Mouse (Mus musculus) T-helper 2 cell (primary cell): ENCODE data around the gene Hspbp1.

ENCODE experiments used
- in situ Hi-C: fragments of 300-600 bp; cut with MboI, MseI; formaldehyde crosslinking; loops from one replicate; pipeline ENCODE4 v1.15.1; 2025; ENCODE audit warnings: high pct_unique_total_duplicates

Gene Hspbp1

DNA sequence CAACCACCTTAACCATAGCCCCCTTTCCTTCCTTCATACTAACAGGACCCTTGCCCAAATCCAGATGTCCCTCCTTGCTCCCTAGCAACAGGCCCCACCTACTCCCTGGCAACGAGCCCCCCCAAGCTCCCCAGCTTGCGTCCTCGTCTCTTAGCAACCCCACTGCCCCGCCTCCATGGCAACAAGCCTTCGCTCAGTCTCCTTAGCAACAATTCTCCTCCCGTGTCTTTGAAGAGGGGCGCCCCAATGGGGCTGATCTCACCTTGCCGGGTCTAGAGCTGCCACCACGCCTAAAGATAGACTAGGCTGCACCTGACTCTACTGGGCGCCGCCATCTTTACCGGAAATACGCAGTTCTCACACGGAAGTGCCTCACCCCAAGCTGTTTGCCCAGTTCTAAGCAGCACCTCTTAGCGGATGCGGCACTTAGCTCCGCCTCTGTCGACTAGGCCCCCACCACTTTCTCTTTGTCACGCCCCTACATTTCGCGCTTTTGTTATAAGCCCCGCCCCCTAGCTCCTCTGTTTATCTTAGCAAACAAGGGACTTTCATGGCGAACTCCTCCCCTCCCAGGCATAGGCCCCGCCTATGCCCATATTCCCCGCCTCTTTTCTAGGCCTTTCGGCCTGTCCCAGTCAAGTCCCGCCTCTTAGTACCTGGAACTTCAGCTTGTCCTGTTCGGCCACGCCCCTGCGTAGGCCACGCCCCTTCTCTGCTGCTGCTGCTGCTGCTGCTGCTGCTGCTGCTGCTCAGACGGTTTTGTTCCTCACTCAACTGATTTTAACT is at the start of gene Hspbp1:
TSS of gene Hspbp1 (minus strand) at position 437 of the 786 bp plus-strand sequence.
- in situ Hi-C loops: no loop called here

DNA sequence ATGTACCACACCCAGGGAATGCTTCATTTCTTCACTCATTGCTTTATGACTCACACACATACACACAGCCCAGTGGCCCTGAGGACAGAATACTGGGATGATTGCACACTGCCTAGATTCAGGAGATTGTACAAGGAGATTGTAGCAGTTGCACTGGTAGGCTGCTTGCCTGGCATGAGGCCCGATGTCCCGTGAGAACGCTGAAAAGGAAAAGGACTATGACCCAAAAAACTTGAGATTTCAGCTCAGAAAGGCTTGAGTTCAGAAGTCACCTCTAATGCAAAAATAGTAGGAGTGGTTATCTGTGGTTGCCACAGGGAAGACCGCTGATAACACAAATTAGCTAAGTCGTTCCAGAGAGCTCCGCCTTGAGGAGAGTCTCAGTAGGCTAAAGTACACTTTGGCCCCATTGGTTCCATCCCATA is 48.1 kb upstream of the Hspbp1 start:
- in situ Hi-C loops: no loop called here

DNA sequence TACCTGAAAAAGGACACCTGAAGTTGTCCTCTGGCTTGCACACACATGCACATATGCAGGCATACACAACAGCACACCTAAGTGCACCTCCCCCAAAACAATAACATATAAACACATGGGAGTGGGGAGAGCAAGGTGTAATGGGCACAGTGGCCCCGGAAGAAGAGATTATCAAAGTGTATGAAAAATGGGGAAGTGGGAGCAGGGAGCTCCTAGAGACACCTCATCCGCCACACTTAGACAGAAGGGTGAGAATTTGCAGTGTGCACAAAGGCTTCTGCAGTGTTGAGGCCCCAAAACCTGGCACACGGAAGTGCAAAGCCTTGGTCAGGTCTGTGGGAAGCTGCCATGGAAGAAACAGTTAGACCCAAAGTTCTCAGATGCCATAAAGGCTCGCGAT is 46.2 kb upstream of the Hspbp1 start:
- in situ Hi-C loops: no loop called here

DNA sequence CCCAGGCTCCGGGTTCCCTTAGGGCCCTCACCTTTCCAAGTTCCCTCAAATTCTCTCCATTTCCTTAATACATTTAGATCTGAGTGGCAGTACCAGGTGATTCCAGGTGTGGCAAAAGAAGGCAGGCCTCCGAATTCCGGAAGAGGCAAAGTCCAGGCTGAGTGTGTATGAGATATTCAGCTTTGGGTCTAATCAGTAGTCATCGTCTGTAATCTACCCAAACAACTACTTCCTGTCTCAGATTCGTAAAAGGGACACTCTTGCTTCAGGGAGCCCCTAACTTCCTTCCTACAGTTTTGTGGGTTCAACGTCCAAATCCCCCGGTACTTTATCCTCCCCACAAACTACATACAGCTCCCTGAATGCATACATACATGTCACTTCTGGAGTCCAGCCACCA is 40.3 kb upstream of the Hspbp1 start, which contains the start of gene Tmem150b:
TSS of gene Tmem150b (minus strand) at position 81 of the 400 bp plus-strand sequence.
- in situ Hi-C loops: no loop called here

DNA sequence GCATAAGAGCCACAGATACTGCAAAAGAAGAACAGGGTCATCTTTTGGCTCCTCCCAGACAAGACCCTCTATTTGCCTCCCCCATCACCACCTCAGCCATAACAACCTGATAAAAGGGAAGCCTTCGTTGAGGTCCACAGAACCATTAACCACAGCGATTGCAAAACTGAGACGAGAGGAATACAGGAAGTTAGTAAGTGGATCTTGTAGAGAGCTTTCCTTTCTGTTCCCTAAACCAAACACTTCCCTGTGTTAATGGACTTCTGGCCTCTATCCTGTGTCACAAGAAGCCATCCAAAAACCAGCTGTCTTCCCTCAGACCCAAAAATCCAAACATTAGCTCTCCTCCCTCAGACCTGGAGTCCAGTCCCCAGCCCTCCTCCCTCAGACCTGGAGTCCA is 39.5 kb upstream of the Hspbp1 start:
- in situ Hi-C loops: no loop called here

DNA sequence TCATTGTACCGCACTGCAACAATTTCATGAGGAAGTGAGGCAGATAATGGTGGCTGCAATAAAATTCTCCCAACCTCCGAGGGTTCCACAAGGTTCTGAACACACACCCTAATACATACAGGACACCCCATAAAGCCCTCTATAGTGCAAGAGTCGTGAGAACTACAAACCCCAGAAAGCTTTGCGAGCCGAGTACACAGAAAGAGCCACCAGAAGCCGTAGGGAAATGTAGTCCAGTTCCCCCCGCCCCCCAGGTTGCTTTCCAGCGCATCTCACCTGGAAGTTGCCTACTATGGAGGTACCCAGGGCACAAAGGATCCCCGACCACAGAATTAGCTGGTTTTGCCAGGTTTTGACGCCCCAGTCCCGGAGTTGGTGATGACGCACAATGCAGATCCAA is 38.6 kb upstream of the Hspbp1 start:
- in situ Hi-C loops: no loop called here

DNA sequence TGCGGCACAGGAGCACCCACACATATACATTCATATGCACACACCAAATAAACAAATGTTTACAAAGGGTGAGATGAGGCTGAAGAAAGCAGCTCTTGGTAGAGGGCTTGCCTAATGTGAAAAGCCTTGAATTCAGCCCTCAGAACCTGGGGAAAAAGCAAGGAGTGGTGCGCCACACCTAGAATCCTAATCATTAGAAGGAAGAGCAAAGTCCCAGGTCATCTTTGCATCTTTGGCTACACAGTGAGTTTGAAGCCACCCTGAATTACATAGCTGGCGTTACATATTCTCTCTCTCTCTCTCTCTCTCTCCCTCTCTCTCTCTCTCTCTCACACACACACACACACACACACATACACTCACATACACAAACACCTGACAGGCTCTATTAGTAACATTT is 34.4 kb upstream of the Hspbp1 start:
- in situ Hi-C loops: no loop called here

DNA sequence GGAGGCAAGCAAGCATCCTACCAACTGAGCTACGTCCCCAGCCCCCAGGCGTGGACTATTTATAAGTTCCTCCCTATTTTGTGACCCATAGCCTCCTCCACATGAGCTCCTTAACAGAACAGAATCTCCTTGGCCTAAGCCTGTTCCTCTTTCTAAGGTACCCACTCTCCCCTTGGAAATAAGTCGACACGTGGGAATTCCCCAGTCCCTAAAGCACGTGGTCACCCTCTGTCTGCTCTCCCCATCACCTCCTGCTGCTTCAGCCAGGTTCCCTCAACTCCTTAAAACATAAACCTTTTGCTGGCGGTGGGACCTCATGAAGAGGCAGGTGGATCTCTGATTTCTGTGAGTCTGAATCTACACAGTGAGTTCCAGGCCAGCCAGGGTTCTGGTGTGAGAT is 32.1 kb upstream of the Hspbp1 start:
- in situ Hi-C loops: no loop called here

DNA sequence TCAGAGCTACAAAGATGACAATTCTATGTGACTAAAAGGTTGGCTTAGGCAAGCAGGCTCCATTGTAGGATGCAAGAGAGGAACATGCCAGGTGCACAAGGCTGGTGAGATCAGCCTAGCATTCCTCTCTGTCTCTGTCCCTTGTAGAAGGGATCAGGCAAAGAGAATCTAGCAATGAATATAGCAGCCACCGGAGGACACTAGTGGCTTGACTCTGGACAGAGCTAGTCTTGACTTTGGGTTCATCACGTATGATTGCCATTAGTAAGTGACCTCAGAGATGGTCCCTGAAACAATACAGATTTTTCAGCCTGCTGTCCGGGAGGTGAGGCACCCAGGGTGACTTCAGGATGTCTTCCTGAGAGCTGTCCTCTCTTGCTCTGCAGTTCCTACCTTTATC is 27.7 kb upstream of the Hspbp1 start:
- in situ Hi-C loops: no loop called here

DNA sequence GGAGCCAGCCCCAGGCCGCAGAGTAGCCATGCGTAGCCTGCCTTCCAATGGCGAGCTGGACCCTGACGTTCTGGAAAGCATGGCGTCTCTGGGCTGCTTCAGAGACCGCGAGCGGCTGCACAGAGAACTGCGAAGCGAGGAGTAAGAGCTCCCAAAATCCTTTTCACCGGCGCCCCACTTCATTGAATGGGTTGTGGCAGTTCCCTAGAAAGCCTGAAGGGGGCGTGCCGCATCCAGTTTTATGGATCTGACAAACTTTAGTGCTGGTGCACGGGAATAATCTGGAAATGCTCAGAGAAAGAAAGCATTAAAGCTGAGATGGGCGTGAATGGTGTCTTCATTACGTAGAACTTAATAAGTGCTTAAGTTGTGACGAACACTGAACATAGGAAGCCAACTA is 20.2 kb upstream of the Hspbp1 start:
- in situ Hi-C loops: no loop called here

DNA sequence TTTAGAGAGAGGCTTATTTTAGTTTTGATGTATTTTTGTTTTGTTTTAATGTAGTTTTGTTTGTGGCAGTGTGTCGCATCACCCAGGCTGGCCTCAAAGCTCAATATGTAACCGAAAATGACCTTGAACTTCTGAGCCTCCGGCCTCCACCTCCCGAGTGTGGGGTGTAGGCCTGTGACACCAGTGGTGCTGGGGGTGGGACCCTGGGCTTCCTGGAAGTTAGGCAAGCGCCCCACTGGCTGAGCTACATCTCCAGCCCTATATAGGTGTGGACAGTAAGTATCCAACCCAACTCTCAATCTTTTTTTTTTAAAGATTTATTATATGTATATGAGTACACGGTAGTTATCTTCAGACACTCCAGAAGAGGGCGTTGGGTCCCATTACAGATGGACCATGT is 18.3 kb upstream of the Hspbp1 start:
- in situ Hi-C loops: no loop called here

DNA sequence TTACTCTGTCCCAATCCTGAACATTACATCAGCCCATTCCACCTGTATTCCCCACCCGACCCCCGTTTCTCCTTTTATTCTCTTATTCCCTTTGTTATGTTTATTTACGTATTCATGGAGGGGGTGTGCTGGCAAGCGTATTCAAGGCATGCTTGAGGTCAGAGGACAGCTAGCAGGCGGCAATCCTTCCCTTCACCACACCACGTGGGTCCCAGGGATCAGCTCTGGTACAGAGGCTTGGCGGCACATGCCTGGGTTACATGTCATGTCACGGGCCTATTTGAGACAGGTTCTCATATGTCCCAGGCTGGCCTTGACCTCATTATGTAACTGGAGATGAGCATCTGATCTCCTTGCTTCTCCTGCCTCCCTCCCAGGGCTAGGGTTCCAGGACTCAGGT is 17.5 kb upstream of the Hspbp1 start:
- in situ Hi-C loops: no loop called here

DNA sequence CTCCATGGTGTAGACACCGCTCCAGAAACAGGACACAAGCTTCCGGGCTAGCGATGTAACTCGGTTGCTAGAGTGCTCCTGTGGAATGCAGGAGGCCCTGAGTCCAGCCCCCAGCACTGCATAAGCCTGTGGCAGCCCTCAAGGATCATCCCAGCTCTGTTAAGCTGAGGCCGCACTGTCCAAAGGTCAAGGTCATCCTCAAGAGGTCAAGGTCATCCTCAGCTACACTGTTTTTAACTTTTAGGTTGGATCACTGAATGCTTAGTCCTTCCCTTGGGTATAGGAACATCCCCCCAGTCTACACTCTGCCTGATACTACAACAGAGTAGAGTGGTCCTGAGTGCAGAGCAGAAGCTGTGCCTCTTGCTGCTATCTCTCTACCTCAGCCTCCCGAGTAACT is 8.1 kb upstream of the Hspbp1 start:
- in situ Hi-C loops: loop anchor here (5.0 kb wide), 1 partner anchor 94 kb away; the partner anchor contains the start of gene Tmem238

DNA sequence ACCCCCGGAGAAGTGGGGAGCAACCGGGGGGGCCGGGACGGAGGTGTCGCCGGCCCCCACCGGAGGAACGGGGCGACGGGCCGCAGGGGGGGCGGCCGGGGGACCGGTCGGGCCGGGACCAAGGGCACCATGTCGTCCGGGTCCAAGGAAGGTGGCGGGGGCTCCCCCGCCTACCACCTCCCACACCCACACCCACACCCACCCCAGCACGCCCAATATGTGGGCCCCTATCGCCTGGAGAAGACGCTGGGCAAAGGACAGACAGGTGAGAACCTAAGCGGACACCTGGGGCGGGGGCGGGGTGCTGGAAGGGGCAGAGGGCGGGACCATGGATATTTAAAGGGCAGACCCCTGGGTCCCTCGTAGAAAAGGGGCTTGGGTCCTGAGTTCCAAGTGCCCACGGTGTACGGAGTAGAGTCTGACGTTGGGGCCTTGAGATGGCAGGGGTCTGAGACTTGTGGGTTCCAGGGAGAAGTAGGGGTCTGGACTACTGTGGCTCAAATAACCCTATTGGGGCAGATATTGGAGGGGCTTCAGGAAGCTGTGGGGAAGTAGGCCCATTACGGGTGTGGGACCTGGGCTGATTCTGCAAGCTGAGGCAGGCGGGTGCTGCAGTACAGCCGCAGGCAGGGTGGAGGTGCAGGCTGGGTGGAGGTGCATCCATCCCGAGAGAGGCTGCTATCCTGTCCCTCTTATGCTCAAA is 6.2 kb upstream of the Hspbp1 start:
- in situ Hi-C loops: loop anchor here (5.0 kb wide), 1 partner anchor 96 kb away; the partner anchor contains the start of gene Tmem238

DNA sequence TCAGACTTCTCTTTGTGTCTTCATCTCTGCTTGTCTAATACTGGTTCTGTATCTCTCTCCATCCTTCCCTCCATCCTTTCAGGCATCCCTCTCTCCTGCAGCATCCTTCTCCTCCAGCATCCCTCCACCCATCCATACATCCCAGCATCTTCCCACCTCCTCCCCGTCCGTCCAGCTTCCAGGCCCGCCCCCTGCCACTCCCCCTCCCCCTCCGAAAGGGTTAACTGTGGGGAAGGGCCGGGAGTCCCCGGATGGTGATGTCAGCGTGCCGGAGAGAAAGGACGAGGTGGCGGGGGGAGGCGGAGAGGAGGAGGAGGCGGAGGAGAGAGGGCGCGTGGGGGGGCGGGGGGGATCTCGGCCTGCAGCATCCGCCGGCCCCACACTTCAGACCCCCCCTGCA is 5.5 kb upstream of the Hspbp1 start, which contains the start of gene Brsk1:
TSS of gene Brsk1 (plus strand) at position 218 of the 400 bp plus-strand sequence.
- in situ Hi-C loops: loop anchor here (5.0 kb wide), 1 partner anchor 97 kb away; the partner anchor contains the start of gene Tmem238

DNA sequence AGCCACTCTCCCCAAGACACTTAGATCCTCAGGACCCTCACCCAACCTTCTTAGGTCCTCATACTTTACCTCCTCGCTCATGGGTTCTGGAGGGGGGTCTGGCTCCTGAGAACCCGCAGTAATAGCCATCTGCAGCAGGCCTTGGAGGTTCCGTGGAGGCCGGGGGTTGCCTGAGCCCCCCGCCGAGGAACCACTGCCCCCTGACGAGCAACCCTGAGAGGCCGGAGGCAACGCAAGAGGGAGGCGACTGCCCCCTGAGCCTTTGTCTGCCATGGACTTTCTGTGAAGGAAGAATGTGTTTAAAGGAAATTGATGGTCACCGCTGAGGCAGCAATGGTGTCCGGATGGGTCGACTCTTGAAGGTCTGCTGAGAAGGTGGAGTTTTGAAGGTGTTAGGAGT is 665 bp downstream of the Hspbp1 start:
- in situ Hi-C loops: no loop called here

DNA sequence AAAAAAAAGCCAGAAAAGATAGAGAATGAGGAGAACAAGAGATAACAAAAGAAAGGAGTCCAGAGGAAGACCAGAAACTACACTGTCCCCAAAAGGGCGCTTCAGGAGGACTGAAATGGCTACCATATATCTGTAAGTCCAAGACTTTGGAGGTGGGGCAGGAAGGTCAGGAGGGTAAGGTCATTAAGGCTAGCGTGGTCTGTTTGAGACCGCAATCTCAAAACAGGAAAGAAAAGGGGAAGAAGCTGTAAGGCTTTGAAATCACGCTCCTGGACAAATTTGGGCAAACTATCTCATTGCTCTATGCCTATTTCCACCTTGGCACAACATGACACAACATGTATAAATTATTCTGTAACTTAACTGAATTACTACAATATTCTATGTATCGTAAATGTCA is 1.6 kb downstream of the Hspbp1 start:
- in situ Hi-C loops: no loop called here

DNA sequence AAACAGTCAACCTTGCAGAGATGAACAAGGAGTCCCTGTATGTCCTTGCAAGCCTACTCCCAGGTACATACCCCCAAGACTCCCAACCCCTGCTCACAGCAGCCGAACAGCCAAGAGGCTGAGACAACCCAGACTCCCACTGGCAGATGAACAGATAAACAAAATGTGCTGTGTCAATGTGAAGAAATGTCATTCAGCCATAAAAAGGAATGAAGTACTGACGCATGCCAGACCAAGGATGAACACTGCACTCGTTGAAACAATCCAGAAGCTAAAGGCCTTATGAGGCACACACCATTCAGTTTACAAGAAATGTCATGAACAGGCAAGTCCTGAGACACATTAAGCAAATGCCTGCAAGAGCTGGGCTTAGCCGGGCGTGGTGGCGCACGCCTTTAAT is 9.7 kb downstream of the Hspbp1 start:
- in situ Hi-C loops: no loop called here

DNA sequence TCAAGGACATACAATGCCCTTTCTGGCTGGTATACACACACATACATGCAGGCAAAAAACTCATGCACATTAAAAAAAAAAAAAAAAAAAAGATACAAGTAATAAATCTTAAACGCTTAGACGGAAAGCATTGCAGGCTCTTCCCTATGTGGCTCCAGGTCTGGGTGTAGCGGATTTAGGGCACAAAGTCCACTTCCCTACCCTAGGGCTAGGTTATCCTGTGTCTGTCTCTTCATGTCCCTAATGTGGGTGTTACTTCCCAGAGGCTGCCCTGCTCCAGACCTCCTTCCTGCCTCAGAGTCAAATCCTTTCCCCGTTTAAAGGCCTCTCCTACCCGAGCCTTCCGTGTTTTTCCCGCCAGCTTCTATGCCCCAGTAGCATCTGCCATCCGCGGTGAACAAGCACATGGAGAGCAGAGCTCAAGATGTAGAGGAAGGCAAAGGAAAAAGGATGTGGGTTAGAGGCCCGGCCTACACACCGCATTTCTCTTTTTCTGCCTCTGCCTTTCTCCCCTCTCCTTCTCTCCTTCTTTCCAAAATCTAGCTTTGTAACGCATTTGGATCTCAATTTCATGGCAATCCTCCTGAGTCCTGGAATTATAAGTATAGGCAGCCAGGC is 10.6 kb downstream of the Hspbp1 start:
- in situ Hi-C loops: loop anchor here (25.0 kb wide), 1 partner anchor 1012 kb away; the partner anchor contains the start of gene Leng1

DNA sequence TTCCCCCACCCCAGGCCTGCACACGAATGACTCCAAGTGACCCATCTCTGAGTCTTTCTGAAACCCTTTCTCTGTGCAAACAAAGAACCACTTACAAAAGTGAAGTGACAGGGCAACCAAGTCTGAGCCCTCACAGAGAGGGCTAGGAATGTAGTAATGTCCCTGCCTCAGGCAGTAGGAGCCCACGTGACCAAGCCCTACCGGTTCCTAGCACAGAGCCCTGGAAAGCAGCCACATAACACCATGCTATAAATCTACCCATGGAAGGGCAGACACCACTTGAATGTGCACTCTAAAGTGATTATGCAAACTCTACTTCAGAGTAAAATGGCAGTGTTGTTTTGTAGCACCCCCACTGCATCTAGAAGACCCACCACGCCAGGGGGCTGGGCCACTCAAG is 12.9 kb downstream of the Hspbp1 start:
- in situ Hi-C loops: loop anchor here (25.0 kb wide), 1 partner anchor 1010 kb away; the partner anchor contains the start of gene Leng1

DNA sequence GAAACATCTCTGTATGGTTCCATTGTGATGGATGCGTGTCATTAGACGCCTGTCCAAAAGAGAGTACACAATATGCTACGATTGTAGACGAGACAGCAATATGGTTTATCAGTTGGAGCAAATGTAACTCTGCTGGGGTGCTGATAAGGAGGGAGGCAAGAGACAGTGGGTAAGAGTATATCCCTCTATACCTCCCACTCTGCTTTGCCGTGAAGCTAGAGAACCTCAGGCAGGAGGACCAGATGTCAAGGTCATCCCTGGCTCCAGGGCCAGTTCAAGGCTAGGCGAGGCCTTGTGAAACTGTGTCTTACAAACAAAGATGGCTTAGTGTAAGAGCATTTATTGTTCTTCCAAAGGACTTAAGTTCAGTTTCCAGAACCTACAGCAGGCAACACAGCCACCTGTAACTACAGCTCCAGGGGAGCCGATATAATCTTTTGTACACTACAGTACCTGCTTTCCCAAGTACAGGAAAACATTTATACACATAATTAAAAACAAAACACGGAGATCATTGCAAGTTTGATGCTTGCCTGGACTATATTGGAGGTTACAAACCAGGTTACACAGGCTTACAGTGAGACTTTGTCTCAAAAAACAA is 14.1 kb downstream of the Hspbp1 start:
- in situ Hi-C loops: loop anchor here (25.0 kb wide), 1 partner anchor 1008 kb away; the partner anchor contains the start of gene Leng1

DNA sequence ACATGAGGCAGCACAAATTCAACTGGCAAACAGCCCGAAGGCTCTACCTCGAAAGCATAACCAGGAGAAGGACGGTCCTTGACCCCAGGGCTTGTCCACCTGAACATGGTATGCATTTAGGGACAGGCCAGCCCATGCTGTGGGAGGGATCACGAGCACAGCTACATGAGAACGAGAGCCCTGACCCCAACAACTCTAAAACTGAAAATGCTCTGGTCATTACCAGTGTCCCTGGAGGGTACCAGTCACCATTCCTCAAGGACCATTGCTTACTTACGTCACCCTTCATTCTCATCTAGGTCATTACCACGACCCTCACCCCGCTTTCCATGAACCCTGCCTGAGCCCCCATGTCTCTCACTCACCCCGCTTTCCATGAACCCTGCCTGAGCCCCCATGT is 15.7 kb downstream of the Hspbp1 start:
- in situ Hi-C loops: loop anchor here (25.0 kb wide), 1 partner anchor 1007 kb away; the partner anchor contains the start of gene Leng1
